Mouse (Mus musculus) midbrain, embryonic 15.5 days (tissue): ENCODE measurements around the gene Camk2b. TPM values are rescaled to one million over a fixed set of nuclear protein-coding genes. Genes with fewer than 3 reads are reported as not detected.
A peak's percentile ranks its signal among the peaks of the same experiment; 100 is the strongest.
"Not testable (repeated sequence)": the region's sequence is repeated elsewhere in the genome, so short reads cannot be mapped to it uniquely, and the experiment has no call there.

Source experiments
- ATAC-seq: fragments of 200-750 bp; cut with Nextera tagmentation; replicated peaks from 2 replicates; pipeline ENCODE4 v1.8.0; 2017; ENCODE audit warnings: moderate TSS enrichment
- H3K27ac ChIP-seq: fragments of 300-500 bp; sonication (generic); 2 replicates; pipeline ENCODE4 v1.5.1; 2015; ENCODE audit warnings: mild to moderate bottlenecking, inconsistent platforms
- H3K27me3 ChIP-seq: fragments of 300-500 bp; sonication (generic); replicated peaks from 2 replicates; pipeline ENCODE4 v1.6.1; 2015; ENCODE audit warnings: inconsistent platforms
- H3K36me3 ChIP-seq: fragments of 300-500 bp; sonication (generic); replicated peaks from 2 replicates; pipeline ENCODE4 v1.6.1; 2015; ENCODE audit warnings: inconsistent platforms
- H3K4me1 ChIP-seq: fragments of 300-500 bp; sonication (generic); 2 replicates; pipeline ENCODE4 v1.6.1; 2015; ENCODE audit warnings: inconsistent platforms
- H3K4me2 ChIP-seq: fragments of 300-500 bp; sonication (generic); 2 replicates; pipeline ENCODE4 v1.6.1; 2015; ENCODE audit warnings: inconsistent platforms, mild to moderate bottlenecking, moderate library complexity
- H3K4me3 ChIP-seq: fragments of 300-500 bp; sonication (generic); 2 replicates; pipeline ENCODE4 v1.5.1; 2015; ENCODE audit warnings: mild to moderate bottlenecking, inconsistent platforms
- H3K9ac ChIP-seq: fragments of 300-500 bp; sonication (generic); 2 replicates; pipeline ENCODE4 v1.6.1; 2015; ENCODE audit warnings: mild to moderate bottlenecking, inconsistent platforms
- H3K9me3 ChIP-seq: fragments of 300-500 bp; sonication (generic); 2 replicates; pipeline ENCODE4 v1.6.1; 2016; ENCODE audit warnings: inconsistent platforms
- WGBS: fragments of 180-500 bp; shearing (Covaris S2); methylation state at CpG from one replicate; pipeline ENCODE4 v1.1.7; 2015; ENCODE audit warnings: mixed read lengths; 5-methylcytosine and 5-hydroxymethylcytosine counted together
- polyA plus RNA-seq: library from polyadenylated mRNA; unstranded; fragments of >200 nt; fragmentation: Nextera tagmentation; extraction: Ambion mirVana; gene quantifications from 2 replicates; pipeline ENCODE4 v1.2.1, GENCODE M21; 2015

The Camk2b gene
- polyA plus RNA-seq, 1 experiment from 2014 or later, result 147 TPM

DNA sequence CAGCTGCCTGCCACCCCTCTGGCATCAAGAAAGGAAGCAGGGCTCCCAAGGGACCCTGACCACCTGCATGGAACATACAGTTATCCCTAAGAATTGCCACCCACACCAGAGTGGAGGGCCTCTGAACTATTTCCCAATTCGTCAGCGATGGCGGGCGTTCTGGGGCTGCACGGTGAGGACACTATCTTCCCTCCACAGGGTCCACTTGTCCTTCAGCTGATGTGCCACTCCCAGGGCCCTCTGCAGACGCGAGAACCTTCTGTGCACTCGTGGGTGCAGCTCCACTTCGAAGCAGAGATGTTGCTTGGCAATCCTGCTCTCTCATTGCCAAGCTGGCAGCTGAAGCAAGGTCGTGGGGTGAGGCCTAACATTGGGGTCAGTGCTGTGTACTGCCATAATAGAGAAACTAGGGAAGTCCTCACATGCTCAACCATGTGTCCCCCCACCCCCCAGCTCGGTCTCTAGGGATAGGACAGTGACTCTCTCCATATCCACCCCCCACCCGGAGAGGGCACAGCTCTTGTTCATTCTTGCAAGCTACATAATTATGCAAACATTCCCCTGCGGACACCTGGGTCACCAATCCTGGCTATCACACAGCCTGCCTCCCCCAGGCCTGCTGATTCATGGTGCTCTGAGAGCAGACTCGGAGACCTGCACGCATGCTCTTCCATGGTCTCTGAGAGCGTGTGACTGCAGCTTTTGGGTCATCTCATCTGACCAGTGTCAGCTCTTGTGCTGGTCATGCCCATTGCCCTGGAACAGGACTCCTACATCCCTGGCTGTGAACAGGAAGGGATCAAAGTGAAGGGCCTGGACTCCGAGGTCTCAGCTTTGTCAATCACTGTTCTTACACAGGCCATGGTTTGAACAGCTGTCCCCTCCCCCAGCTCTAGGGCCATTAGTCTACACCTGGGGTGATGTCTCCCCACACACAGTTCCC, 45.0 kb downstream of the Camk2b start:
- no peak; the same call in 1 of the 2 replicates for ATAC-seq
- Histone ChIP-seq H3K27ac (no peak overlapping the region), H3K4me2 (no peak overlapping the region), H3K9ac (no peak overlapping the region), H3K4me1 (no peaks in the 10 kb centered on the region), H3K4me3 (no peak overlapping the region), H3K27me3 (no peaks in the 10 kb centered on the region), H3K9me3 (no peaks in the 10 kb centered on the region), H3K36me3 (no peaks in the 10 kb centered on the region)
- 76% methylated on average over 17 of the region's 17 CpGs for WGBS

DNA sequence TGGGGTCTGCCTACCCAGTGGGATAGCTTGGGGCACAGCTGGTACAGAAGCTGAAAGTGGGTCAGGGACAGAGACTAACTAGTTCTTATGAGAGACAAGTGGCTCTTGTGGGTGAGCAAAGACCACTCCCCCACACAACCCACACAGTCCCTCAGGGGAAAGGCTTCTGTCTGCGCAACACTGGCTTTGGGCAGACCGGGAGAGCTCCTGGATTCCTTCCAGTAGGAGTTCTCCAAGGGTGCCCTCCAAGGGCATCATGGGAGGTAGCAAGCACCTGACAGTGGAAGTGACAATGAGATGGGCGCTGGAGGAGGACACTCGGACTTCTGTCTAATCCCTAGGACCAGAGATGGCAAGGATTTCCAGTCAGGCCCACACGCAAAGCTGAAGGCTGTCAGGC, 45.8 kb downstream of the Camk2b start:
- Histone ChIP-seq H3K9me3 (no peaks in the 10 kb centered on the region), H3K27ac (no peak overlapping the region), H3K27me3 (no peaks in the 10 kb centered on the region), H3K4me1 (no peaks in the 10 kb centered on the region), H3K36me3 (no peaks in the 10 kb centered on the region), H3K4me2 (no peak overlapping the region), H3K9ac (no peak overlapping the region), H3K4me3 (no peak overlapping the region)
- WGBS, result 79% methylated on average over 5 of the region's 5 CpGs
- ATAC-seq, result no peak

DNA sequence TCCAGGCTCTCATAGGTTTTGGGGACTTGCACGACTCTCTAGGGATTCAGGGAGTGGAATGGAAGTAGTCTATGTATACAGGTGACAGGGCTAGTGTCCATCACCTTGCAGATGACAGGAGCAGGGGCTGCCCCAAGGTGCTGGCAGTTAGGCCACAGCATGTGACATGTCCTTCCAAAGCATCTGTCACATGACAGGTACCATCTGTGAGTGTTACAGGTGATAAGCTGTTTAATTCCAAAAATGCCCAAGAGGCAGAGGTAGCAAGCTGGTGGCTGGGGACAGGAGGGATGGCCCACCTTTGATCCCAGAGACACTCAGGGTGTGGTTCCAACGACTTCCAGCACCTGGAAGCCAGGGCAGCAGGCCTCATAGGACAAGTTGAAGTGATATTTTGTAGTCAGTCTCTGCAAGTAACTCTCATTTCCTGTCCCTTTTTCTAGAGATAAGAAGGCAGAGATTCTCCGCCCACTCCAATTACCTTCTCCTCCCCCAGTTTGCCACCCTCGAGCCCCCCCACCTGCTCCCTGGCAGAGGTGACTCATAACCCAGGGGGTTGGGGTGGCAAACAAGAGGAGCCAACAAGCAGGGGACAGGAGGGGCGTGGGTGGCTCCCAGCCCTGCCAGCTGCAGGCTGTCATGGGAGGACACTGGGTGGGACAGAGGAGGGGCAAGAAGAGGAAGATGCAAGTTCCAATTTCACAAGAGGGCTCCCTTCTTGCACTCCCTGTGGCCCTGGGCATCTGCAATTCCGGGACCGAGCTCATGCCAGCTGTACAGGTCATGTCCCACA, 47.7 kb downstream of the Camk2b start:
- no peak overlapping the region for H3K4me3 ChIP-seq
- no peaks in the 10 kb centered on the region for H3K9me3 ChIP-seq
- H3K4me2 ChIP-seq, result no peak overlapping the region
- 67% methylated on average over 7 of the region's 7 CpGs for WGBS
- H3K36me3 ChIP-seq, result no peaks in the 10 kb centered on the region
- H3K27me3 ChIP-seq, result no peaks in the 10 kb centered on the region
- ATAC-seq, result no peak
- H3K4me1 ChIP-seq, result no peaks in the 10 kb centered on the region
- no peak overlapping the region for H3K27ac ChIP-seq
- no peak overlapping the region for H3K9ac ChIP-seq

DNA sequence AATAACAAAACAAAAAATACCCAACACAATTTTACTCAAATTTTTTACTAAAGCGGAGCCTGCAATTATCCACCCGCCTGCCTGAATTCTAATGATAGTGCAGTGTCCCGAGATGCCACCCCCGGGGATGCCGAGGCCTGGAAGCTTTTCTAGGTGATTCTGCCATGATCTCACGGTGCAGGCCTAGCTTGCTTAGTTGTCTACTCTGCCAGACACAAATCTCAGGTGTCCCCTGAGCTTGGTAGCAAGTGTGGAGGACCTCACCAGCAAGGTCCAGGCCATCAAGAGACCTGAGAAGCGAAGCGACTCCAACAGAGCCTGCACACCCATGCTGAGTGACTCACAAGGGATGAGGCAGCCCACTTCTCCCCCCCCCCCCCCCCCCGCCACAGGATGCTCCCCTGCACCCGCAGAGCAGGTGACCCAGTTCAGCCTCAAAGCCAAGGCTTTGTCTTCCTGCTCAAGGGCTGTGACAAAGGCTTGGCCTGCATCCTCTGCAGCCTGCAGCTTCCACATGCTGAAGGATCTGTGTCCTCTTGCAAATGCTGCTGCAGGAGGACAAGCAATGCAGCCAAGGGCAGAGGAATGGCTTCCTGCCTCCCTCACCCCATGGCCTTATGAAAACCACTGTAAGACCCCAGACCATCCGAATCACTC, 48.5 kb downstream of the Camk2b start:
- Histone ChIP-seq H3K9me3 (no peaks in the 10 kb centered on the region), H3K9ac (no peak overlapping the region), H3K4me3 (no peak overlapping the region), H3K27me3 (no peaks in the 10 kb centered on the region), H3K27ac (no peak overlapping the region), H3K4me2 (no peak overlapping the region), H3K36me3 (no peaks in the 10 kb centered on the region), H3K4me1 (no peaks in the 10 kb centered on the region)
- WGBS, result 69% methylated on average over 10 of the region's 11 CpGs
- no peak for ATAC-seq

DNA sequence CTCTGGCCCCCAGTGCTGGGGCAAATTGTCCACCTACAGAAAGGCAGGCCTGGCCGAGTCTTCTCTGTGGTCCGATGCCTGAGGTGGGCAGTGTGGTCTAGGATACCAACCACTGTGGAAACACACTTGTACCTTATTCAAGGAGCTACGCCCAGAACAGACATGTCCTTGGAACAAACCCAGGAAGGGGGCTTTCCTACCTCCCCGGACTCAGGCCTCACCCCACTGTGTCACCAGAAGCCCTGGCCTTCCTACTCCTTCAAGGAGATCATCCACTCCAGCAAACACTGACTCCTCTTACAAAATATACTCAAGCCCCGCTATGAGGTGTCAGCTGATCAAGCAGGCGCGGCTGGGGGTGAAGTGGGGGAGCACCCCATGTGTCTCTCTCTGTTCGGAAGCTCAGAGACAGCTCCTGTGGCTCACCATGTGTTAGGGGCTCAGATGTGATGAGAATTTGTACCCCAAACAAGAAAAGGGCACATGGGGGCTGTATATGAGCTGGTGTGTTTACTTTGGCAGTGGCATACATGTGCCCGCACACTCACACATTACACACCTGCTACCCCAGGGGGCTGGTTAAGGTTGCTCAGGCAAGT, 49.3 kb downstream of the Camk2b start:
- H3K27ac ChIP-seq, result no peak overlapping the region
- no peak for ATAC-seq
- no peaks in the 10 kb centered on the region for H3K36me3 ChIP-seq
- H3K27me3 ChIP-seq, result no peaks in the 10 kb centered on the region
- no peaks in the 10 kb centered on the region for H3K4me1 ChIP-seq
- no peaks in the 10 kb centered on the region for H3K9me3 ChIP-seq
- no peak overlapping the region for H3K4me3 ChIP-seq
- 62% methylated on average over 9 of the region's 9 CpGs for WGBS
- H3K4me2 ChIP-seq, result no peak overlapping the region
- H3K9ac ChIP-seq, result no peak overlapping the region

- Histone ChIP-seq H3K9me3 (no peaks in the 10 kb centered on the region), H3K27me3 (no peaks in the 10 kb centered on the region), H3K36me3 (no peaks in the 10 kb centered on the region), H3K27ac (no peak overlapping the region), H3K4me2 (no peak overlapping the region), H3K4me3 (no peak overlapping the region), H3K4me1 (no peaks in the 10 kb centered on the region), H3K9ac (no peak overlapping the region)
- WGBS, result 3% methylated on average over 3 of the region's 3 CpGs
- no peak for ATAC-seq
Measured at GRCm38 (mm10) chr11:6016368-6016767, 49.8 kb downstream of the Camk2b start.

DNA sequence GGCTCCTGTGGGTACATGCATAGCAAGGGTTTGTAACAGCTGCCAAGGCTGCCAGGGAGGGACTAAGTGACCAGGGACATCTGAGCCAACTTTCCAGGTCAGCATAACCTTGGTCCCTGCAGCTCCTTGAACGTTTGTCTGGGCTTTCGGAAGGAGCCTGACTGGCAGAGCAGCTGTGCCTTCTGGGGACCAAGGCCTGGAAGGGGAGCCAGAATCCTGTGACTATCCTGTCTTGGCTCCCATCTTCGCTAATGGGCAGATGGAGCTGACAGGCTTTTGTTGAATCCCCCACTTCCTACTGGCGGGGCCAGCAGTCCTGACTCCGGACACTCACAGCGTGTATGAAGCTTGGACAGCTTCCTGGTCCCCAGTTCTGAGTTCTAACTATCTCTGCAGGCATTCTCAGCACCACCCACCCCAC, 51.1 kb downstream of the Camk2b start:
- no peak for ATAC-seq
- Histone ChIP-seq H3K9me3 (no peaks in the 10 kb centered on the region), H3K4me3 (no peak overlapping the region), H3K27me3 (no peaks in the 10 kb centered on the region), H3K36me3 (no peaks in the 10 kb centered on the region), H3K4me2 (no peak overlapping the region), H3K27ac (no peak overlapping the region), H3K9ac (no peak overlapping the region), H3K4me1 (no peaks in the 10 kb centered on the region)
- 86% methylated on average over 6 of the region's 6 CpGs for WGBS

DNA sequence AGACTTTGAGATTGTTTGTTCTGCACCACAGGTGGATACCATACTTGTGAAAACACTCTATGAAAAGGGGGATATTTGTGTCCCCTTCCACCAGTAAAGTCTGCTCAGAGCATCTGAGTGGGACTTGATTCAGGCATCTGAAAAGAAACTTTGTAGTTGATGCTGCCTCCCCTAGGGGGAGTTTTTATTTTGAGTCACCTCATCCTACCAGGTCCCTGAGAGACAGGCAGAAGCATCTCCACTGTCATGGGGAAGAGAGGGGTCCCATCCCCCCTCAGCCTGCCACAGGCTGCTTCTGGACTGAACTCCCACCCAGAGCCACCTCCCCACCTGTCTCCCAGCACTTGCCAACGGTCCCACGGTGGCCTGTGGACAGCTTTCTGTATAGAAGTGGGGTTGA, 52.8 kb downstream of the Camk2b start:
- H3K4me1 ChIP-seq, result no peaks in the 10 kb centered on the region
- H3K4me3 ChIP-seq, result no peak overlapping the region
- no peak overlapping the region for H3K27ac ChIP-seq
- no peaks in the 10 kb centered on the region for H3K36me3 ChIP-seq
- WGBS, result 67% methylated on average over 2 of the region's 2 CpGs
- ATAC-seq, result no peak
- H3K4me2 ChIP-seq, result no peak overlapping the region
- H3K9me3 ChIP-seq, result no peaks in the 10 kb centered on the region
- H3K9ac ChIP-seq, result no peak overlapping the region
- no peaks in the 10 kb centered on the region for H3K27me3 ChIP-seq

- ATAC-seq, result no peak
- no peaks in the 10 kb centered on the region for H3K36me3 ChIP-seq
- H3K27me3 ChIP-seq, result no peaks in the 10 kb centered on the region
- H3K9ac ChIP-seq, result no peak overlapping the region
- WGBS, result 92% methylated on average over 3 of the region's 3 CpGs
- no peaks in the 10 kb centered on the region for H3K9me3 ChIP-seq
- H3K27ac ChIP-seq, result no peak overlapping the region
- no peak overlapping the region for H3K4me2 ChIP-seq
- no peaks in the 10 kb centered on the region for H3K4me1 ChIP-seq
- no peak overlapping the region for H3K4me3 ChIP-seq
Measured at GRCm38 (mm10) chr11:6011879-6012278, 54.3 kb downstream of the Camk2b start.

- not testable (repeated sequence) for H3K4me3 ChIP-seq, H3K9ac ChIP-seq
- 91% methylated on average over 3 of the region's 18 CpGs for WGBS
Measured at GRCm38 (mm10) chr11:6010751-6011482, 55.2 kb downstream of the Camk2b start.

DNA sequence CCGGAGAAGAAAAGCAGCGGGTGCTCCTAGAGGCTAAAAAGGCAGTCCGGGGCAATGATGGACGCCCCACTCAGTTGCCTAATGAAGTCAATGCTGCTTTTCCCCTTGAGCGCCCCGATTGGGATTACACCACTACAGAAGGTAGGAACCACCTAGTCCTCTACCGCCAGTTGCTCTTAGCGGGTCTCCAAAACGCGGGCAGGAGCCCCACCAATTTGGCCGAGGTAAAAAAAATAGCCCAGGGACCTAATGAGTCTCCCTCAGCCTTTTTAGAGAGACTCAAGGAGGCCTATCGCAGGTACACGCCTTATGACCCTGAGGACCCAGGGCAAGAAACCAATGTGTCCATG, 58.4 kb downstream of the Camk2b start:
- 26% methylated on average over 11 of the region's 13 CpGs for WGBS
- not testable (repeated sequence) for H3K27me3 ChIP-seq, H3K27ac ChIP-seq, H3K4me1 ChIP-seq, H3K9me3 ChIP-seq, H3K36me3 ChIP-seq, ATAC-seq, H3K9ac ChIP-seq
- H3K4me3 ChIP-seq, result peak overlapping the region; percentile 32
- peak overlapping the region; percentile 51 for H3K4me2 ChIP-seq

More at GRCm38 (mm10) chr11:6010751-6011482, 55.2 kb downstream of the Camk2b start:
- H3K27ac ChIP-seq, H3K4me2 ChIP-seq, ATAC-seq, H3K9me3 ChIP-seq, H3K4me1 ChIP-seq, H3K27me3 ChIP-seq, H3K36me3 ChIP-seq: not testable (repeated sequence)
